Mouse (Mus musculus): ENCODE results near the gene Nek8. TPM values are rescaled to one million over a fixed set of nuclear protein-coding genes. Genes with fewer than 3 reads are reported as not detected.

Gene Nek8
- polyA plus RNA-seq, 1 experiment from 2014 or later: 16.5 TPM

- no peak overlapping the region for H3K27ac ChIP-seq
- WGBS: 89% methylated on average over 15 of the region's 15 CpGs
Observed at GRCm38 (mm10) chr11:78170306-78170705, 6.2 kb downstream of the Nek8 start.

GRCm38 (mm10) chr11:78168541-78169468, 7.7 kb downstream of the Nek8 start:
- Histone ChIP-seq H3K36me3 (peaks cover 30% of the 10 kb centered on the region), H3K27ac (no peak overlapping the region; the same call in 1 of the 2 replicates), H3K4me3 (no peak overlapping the region), H3K9me3 (no peaks in the 10 kb centered on the region), H3K27me3 (ENCODE audit: insufficient read depth, poor library complexity, severe bottlenecking) (peaks cover 9% of the 10 kb centered on the region), H3K4me1 (peaks cover 43% of the 10 kb centered on the region)
- 55% methylated on average over 19 of the region's 19 CpGs for WGBS
- no peak for DNase-seq (ENCODE audit: low spot score)

More at GRCm38 (mm10) chr11:78170306-78170705, 6.2 kb downstream of the Nek8 start:
- Histone ChIP-seq H3K27me3 (ENCODE audit: insufficient read depth, poor library complexity, severe bottlenecking) (peaks cover 9% of the 10 kb centered on the region), H3K4me3 (no peak overlapping the region), H3K9me3 (no peaks in the 10 kb centered on the region), H3K4me1 (peaks cover 38% of the 10 kb centered on the region), H3K36me3 (peaks cover 30% of the 10 kb centered on the region)
- no peak for DNase-seq (ENCODE audit: low spot score)

DNA sequence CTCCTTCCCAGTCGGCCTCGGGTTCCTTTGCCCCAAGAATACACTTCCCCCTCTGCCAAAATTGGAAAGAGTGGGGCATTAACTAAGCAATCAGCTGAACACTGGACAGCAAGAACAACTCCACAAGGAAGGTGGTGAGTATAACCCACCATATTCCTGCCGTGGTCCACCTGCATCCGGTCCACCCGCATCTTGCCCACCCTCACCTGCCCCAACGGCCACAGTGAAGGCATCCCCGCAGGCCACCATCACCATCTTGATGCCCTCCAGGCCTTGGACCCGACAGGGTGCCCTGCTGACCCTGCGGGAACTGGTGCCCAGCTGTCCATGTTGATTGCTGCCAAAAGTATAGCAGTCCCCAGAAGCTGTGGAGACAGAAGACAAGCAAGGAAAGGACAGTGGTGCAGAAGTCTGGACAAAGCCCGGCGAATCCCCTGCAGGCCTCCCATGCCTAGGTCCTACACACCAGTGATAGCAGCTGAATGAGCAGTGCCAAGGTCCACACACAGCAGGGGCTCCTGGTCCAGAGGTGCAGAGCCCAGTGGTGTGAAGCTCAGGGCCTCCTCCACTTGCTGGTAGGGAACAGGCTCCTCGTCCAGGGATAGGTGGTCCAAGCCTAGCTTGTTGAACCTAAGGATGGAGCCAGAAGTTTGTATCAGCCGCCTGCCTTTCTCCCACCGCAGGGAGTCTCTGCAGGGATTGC, 9.1 kb downstream of the Nek8 start:
- no peak for DNase-seq (ENCODE audit: low spot score)
- H3K4me3 ChIP-seq: no peak overlapping the region
- no peak overlapping the region for H3K27ac ChIP-seq
- peaks cover 34% of the 10 kb centered on the region for H3K36me3 ChIP-seq
- peaks cover 52% of the 10 kb centered on the region for H3K4me1 ChIP-seq
- WGBS: 89% methylated on average over 14 of the region's 14 CpGs
- peaks cover 9% of the 10 kb centered on the region for H3K27me3 ChIP-seq (ENCODE audit: insufficient read depth, poor library complexity, severe bottlenecking)
- no peaks in the 10 kb centered on the region for H3K9me3 ChIP-seq

DNA sequence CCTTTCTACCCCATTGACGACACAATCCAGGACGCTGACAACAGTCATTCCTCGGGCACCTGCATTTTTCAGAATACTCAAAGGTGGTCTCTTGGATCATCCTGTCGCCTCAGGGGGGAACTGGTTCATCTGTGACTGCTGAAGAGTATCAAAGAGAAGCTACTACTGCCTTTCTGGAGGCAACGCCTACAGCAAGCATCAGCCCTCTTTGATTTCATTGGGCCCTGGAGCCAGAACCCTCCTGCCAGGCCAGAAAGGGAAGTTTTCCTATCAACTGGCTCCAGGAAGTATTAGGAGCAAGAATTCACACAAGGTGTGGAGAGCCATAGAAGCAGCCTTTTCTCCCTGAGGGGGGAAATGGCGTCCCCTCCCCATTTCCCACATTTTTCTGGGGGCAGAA, 9.8 kb downstream of the Nek8 start:
- Histone ChIP-seq H3K9me3 (no peaks in the 10 kb centered on the region), H3K27ac (no peak overlapping the region), H3K36me3 (peaks cover 34% of the 10 kb centered on the region), H3K4me3 (peak overlapping the region; percentile 28; the same call in 1 of the 2 replicates), H3K4me1 (peaks cover 53% of the 10 kb centered on the region), H3K27me3 (ENCODE audit: insufficient read depth, poor library complexity, severe bottlenecking) (peaks cover 9% of the 10 kb centered on the region)
- WGBS: 53% methylated on average over 6 of the region's 6 CpGs
- DNase-seq (ENCODE audit: low spot score): no peak

- Histone ChIP-seq H3K27me3 (ENCODE audit: insufficient read depth, poor library complexity, severe bottlenecking) (peaks cover 9% of the 10 kb centered on the region), H3K27ac (peak overlapping the region; percentile 98), H3K4me3 (peak overlapping the region; percentile 100), H3K9me3 (no peaks in the 10 kb centered on the region), H3K36me3 (peaks cover 36% of the 10 kb centered on the region), H3K4me1 (peaks cover 53% of the 10 kb centered on the region)
- no peak for DNase-seq (ENCODE audit: low spot score)
- 35% methylated on average over 4 of the region's 4 CpGs for WGBS
Observed at GRCm38 (mm10) chr11:78166161-78166560, 10.3 kb downstream of the Nek8 start.

DNA sequence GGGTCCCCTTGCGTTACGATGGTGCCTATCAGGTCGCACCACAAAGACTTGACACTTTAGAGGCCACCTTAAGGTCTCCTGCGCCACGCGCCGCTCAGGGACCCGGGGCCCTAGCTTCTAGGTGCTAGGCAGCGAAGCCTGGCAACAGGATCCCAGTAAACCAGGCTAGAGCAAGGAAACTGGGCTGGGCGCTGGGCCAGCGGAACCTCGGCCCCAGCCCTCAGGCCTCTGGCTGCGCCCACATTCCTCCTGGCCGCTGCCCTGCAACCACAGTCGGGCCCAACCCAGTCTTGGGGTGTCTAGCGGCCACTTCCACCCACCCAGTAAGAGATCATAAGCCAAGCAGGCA, 10.7 kb downstream of the Nek8 start:
- 3% methylated on average over 16 of the region's 16 CpGs for WGBS
- Histone ChIP-seq H3K4me1 (peaks cover 53% of the 10 kb centered on the region), H3K27me3 (ENCODE audit: insufficient read depth, poor library complexity, severe bottlenecking) (peaks cover 9% of the 10 kb centered on the region)

DNA sequence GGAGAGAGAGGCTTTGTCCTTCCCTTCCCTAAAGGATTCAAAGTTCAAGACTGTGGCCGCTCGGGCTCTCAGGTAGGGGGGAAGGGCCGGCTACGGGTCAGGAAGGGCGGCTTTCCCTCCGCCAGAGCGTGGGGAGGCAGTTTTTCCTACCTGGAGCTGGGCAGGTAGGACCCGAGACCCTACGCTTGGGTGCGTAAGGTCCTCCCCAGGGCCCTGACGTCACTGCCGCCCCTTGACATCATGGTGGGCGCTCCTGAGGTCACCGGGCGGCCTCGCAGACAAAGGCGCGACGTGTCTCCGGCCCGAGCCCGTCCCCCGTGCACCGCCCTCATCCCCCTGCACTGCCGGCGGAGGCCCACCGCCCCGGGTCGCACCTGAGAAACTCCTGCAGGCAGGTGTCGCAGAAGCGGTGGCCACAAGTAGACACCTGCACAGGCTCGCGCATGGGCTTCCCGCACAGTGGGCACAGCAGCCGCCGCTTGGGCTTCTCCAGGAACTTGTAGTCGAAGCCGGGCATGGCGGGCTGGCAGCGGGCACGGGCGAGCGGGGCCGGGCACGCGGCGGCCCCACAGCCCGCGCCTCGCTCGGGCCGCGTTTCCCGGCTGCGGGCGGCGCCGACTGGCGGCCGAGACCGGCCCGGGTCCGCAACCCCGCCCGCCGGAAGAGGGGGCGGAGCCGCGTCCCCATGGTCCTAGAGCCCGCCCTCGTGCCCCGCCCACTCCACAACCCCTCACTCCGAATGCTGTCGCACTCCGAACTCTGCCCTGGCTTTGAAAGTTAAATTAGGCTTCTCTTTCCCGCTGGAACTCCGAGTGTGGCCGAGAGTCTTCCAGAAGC, 11.3 kb downstream of the Nek8 start, which contains the start of gene Traf4:
Gene Traf4 (minus strand): TSS at position 666 of the 837 bp plus-strand sequence.
- Histone ChIP-seq H3K9me3 (no peaks in the 10 kb centered on the region), H3K27me3 (ENCODE audit: insufficient read depth, poor library complexity, severe bottlenecking) (peaks cover 9% of the 10 kb centered on the region), H3K4me3 (peak within 1 kb of the TSS; percentile 100), H3K36me3 (peaks cover 36% of the 10 kb centered on the region), H3K27ac (peak within 1 kb of the TSS; percentile 98), H3K4me1 (peaks cover 59% of the 10 kb centered on the region)
- DNase-seq (ENCODE audit: low spot score): peak; percentile 92
- WGBS: under 1% methylated on average over 78 of the region's 78 CpGs

More for the DNA sequence above, 10.7 kb downstream of the Nek8 start:
- H3K4me3 ChIP-seq: peak overlapping the region; percentile 100
- no peak for DNase-seq (ENCODE audit: low spot score)
- H3K27ac ChIP-seq: peak overlapping the region; percentile 98
- H3K36me3 ChIP-seq: peaks cover 36% of the 10 kb centered on the region
- no peaks in the 10 kb centered on the region for H3K9me3 ChIP-seq

DNA sequence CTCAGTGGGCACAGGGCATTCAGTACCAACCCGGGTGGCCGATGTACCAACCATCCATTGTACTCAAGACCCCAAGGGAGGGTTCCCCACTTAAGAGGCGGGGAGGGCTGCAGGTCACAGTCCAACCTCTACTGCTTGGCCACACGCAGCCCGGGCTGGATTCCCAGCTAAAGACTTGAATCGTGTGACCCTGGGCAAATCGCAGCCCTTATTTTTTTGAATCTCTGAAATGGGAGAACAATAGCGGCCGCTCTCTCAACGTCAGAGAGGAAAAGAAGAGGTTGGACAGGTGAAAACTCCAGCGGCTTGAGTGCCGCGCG, 11.9 kb downstream of the Nek8 start:
- Histone ChIP-seq H3K27me3 (ENCODE audit: insufficient read depth, poor library complexity, severe bottlenecking) (peaks cover 9% of the 10 kb centered on the region), H3K4me1 (peaks cover 61% of the 10 kb centered on the region), H3K36me3 (peaks cover 42% of the 10 kb centered on the region), H3K9me3 (no peaks in the 10 kb centered on the region), H3K4me3 (peak overlapping the region; percentile 100), H3K27ac (peak overlapping the region; percentile 98)
- under 1% methylated on average over 14 of the region's 14 CpGs for WGBS
- no peak for DNase-seq (ENCODE audit: low spot score)

- Histone ChIP-seq H3K36me3 (peaks cover 47% of the 10 kb centered on the region), H3K9me3 (no peaks in the 10 kb centered on the region), H3K4me1 (peaks cover 61% of the 10 kb centered on the region), H3K4me3 (peak overlapping the region; percentile 100), H3K27me3 (ENCODE audit: insufficient read depth, poor library complexity, severe bottlenecking) (peaks cover 9% of the 10 kb centered on the region), H3K27ac (peak overlapping the region; percentile 98)
- DNase-seq (ENCODE audit: low spot score): peak; percentile 91
- under 1% methylated on average over 22 of the region's 22 CpGs for WGBS
Observed at GRCm38 (mm10) chr11:78163681-78164603, 12.5 kb downstream of the Nek8 start.

- no peak for DNase-seq (ENCODE audit: low spot score)
- H3K9me3 ChIP-seq: no peaks in the 10 kb centered on the region
- 76% methylated on average over 2 of the region's 2 CpGs for WGBS
- H3K27ac ChIP-seq: peak overlapping the region; percentile 98
- peaks cover 9% of the 10 kb centered on the region; the same call in 1 of the 2 replicates for H3K27me3 ChIP-seq (ENCODE audit: insufficient read depth, poor library complexity, severe bottlenecking)
- H3K36me3 ChIP-seq: peaks cover 56% of the 10 kb centered on the region
- peak overlapping the region; percentile 100 for H3K4me3 ChIP-seq
- peaks cover 58% of the 10 kb centered on the region for H3K4me1 ChIP-seq
Observed at GRCm38 (mm10) chr11:78163045-78163444, 13.4 kb downstream of the Nek8 start.

- DNase-seq (ENCODE audit: low spot score): no peak
Observed at GRCm38 (mm10) chr11:78162504-78162903, 14.0 kb downstream of the Nek8 start.

More at GRCm38 (mm10) chr11:78162504-78162903, 14.0 kb downstream of the Nek8 start:
- H3K27me3 ChIP-seq (ENCODE audit: insufficient read depth, poor library complexity, severe bottlenecking): peaks cover 5% of the 10 kb centered on the region; the same call in 1 of the 2 replicates
- H3K36me3 ChIP-seq: peaks cover 62% of the 10 kb centered on the region
- H3K9me3 ChIP-seq: no peaks in the 10 kb centered on the region
- 75% methylated on average over 6 of the region's 6 CpGs for WGBS
- peak overlapping the region; percentile 98 for H3K27ac ChIP-seq
- peaks cover 61% of the 10 kb centered on the region for H3K4me1 ChIP-seq
- H3K4me3 ChIP-seq: peak overlapping the region; percentile 100

Data from heart, embryonic 10.5 days (tissue).